Mouse (Mus musculus) layer of hippocampus, adult 8-10 months (tissue): ENCODE data around the gene Tet1. TPM values are rescaled to one million over a fixed set of nuclear protein-coding genes. Genes with fewer than 3 reads are reported as not detected.
"Not testable (repeated sequence)": the region's sequence is repeated elsewhere in the genome, so short reads cannot be mapped to it uniquely, and the experiment has no call there.

ENCODE experiments used
- DNase-seq, 2 experiments: peaks; one replicate each; pipeline ENCODE4 v3.0.0; 2022; ENCODE audit warnings: low spot score in 2 of 2
- total RNA-seq, 4 experiments: library from RNA; stranded (reverse); gene quantifications; 2 replicates each; pipeline ENCODE4 v1.2.4; 2022

The Tet1 gene
- total RNA-seq, 4 experiments from 2014 or later: 12.0 to 15.1 (median 13.7) TPM

DNA sequence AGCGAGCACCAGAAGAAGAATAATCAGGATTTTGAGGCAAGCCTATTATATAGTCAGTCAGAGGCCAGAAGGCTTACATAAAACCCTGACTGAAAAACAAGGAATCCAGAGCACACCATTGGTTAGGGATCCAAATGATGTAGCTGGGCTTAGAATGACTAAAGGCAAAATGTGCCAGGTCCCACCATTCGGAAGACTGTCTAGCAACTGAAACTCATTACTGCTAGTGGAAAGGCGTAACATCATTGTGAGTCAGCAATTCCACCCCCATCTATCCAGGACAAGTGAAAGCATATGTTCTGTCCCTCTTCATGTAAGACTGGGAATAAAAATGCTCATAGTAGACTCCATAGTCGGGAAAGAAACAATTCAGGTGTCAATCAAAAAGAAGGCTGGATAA, 57.8 kb downstream of the Tet1 start:
- peak; percentile 57 to 58 for DNase-seq

DNA sequence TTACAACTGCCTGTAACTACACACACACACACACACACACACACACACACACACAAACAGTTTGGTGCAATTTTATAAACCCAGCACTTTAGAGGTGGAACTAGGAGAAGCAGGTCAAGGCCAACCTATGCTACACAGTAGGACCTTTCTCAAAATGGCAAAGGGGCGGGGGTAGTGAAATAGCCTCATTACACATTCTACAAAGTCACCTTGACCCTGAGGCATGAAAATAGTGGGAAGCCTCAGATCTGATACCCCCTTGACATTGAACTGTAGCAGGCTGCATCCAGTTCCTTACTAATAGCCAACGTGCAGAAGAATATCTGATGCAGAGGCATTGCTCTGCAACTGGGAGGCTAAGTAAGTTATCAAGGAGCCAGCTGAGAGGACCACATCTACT, 60.0 kb downstream of the Tet1 start:
- no peak for DNase-seq

DNA sequence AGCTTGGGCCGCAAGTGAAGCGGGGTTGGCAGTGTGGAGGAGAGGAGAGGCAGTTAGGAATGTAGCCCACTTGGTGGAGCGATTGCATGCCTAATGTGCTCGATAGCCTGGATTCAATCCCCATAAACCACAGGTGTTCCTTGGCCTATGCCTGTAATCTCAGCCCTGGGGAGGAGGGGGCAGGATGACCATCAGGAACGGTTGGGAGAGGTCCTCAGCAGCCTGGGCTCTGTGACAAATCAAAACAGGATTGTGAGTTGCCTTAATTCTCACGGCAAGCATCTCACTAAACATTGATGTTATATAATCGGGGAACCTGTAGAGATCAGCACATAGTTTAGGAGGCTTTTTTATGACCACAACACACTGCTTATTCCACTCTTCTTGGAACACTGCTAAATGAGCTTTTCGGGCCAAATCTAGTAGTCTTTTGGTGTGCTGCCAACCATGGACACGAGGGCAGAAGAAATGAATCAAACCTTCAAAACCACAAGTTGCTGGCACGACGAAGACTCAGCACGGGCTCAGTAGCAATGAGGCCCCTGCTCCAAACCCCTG, 61.6 kb downstream of the Tet1 start:
- peak; percentile 39 to 64 for DNase-seq

DNA sequence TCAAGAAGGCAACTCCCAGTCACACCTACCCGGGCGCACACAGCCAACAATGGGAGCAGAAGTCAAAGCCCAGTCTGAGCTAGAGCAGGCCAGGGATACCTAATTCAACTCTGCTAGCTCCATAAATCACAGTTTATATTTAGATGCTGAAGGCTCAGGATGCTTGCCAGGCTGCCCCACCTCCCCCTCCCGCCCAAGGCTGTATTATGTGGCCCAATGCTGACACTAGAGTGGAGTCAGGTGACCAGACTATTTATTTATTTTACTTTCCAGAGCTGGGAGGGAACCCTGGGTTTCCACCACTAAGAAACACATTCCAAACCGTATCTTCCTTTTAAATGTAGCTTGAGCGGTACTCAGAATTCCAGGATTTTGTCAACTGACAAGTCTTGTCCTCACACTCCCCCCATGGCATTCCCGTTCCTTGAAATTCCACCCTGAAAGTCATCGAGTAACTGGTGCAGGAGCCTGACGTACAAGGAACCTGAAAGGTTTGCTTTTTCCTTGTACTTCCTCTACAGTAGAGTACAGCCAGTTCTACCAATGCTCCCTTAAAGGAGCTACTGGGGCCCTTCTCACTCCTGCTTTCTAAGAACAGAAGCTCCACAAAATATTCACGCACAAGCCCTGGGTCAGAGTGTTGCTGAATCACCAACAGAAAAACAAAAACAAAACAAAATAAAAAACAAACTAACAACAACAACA, 64.9 kb downstream of the Tet1 start:
- DNase-seq: no peak

DNA sequence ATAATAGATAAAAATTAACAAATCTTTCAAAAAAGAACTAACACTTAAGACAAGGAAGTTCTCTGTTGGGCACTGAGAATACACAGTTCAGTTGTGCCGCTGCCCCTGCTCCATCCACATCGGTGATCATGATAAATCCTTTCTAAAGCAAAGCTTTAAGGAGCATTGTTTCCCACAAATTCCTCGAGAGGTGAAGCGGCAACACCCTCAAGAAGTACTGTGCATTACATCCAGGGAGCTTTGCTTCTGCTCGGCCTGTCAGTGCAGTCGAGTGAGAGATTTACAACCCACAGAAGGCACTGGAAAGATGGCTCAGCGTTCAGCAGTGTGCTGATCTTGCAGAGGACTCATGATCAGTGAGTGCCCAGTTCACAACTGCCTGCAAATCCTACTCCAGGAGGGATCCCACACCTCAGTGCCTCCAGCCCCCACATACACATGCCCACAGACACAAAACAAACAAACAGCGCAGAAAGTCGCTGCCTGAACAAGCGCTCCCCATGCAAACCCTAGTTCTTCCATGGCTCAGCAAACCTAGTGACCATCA, 66.8 kb downstream of the Tet1 start:
- no peak for DNase-seq

DNA sequence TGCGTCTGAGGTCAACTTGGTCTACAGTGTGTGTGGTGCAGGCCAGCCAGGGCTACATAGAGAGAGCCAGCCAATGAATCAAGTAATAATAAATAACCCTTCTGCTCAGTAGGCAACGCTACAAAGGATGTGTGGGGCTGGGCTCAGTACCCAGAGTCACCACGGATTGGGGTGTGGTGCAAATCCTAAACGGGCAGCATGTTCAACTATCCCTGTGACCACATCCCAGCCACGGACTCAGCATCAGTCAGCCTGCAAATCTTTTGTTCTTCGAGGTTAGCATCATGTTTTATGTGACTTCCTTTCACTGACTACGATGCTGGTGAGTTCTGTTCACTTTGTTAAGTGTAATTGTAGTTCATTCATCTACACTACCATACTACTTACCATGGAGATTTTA, 68.1 kb downstream of the Tet1 start:
- no peak for DNase-seq

DNA sequence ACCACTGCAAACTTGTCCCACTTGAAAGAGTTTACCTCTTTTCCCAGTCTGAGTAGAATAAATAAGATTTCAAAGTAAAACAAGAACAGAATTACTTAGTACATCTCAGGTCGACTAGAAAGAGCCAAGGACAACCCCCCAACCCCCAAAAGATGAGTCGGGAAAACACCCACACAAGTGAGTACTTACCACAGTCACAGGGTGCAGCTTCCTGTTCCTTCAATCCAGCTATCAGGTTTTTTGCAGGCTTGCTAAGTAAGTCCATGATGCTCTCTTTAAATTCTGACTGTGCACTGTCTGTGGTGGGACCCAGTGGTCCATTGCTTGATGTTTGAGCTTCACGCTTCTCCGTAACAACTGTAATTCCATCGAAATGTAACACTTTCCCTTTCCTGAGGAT, 70.8 kb downstream of the Tet1 start:
- DNase-seq: no peak

DNA sequence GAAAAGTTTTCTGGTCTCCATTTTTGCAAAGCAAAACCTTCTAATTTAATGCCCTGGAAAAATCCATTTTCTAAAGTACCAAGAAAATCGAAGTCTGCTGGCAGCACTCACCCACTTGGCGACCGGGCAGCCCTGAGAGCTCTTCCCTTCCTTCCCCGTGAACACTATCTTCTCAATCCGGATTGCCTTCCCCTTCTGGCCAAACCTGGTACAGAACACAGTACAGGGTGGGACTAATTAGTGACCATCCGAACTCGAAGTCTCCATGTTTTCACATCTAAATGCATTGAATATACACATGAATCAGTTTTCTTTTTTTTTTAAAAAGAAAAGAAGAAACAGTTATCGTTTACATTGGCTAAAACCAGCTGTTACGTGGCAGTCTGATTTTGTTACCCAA, 76.0 kb downstream of the Tet1 start:
- DNase-seq: no peak

DNA sequence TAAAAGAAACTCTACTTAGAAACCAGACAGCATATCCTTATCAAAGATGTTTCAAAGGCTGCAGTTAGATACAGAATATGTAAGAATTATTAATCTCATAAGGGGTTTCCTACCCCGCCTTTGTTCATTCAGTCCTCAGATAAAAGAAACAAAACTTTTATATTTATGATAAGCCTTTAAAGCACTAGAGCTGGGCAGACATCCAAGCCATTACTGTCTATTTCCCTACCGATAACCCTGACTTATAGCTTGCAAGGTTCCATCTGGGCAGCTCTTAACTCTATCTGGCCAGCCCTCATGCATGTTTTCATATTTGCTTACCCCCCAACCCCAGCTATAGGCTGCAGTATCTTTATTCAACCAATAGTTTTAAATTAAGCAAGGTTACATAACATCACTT, 77.2 kb downstream of the Tet1 start:
- DNase-seq: no peak

DNA sequence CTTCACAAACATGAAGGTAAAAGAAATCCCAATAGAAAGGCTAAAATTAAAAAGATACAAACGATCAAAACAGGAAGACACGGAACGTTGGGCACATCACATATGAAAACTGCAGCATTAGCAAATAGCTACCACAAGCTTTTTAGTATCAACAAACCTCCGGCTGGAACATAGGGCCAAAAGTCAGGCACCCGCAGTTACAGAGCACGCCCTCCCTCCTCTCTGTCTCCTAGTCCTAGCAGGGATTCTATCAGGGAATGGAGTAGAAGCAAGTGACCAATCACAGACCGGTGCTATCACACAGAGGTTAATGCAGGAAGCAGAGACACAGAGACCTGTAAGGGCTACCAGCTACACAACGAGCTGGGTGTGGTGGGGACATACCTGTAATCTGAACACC, 84.3 kb downstream of the Tet1 start:
- DNase-seq: no peak

DNA sequence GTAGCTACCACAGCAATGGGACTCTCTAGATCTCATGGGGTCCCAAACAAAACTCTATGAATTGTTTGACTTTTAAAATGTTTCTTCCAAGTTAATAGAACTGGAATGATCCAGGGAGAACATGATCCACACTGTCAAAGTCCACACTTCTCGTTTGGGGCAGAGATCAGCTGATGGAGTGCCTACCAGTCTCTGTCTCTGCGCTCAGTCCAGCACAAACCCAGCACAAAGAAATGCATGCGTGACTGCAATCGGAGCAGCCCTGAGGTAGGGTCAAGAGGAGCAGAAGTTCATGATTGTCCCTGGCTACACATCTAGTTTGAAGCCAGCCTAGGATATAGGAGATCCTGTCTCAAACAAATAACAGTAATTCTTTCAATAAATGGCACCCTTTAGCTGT, 85.4 kb downstream of the Tet1 start:
- DNase-seq: no peak

DNA sequence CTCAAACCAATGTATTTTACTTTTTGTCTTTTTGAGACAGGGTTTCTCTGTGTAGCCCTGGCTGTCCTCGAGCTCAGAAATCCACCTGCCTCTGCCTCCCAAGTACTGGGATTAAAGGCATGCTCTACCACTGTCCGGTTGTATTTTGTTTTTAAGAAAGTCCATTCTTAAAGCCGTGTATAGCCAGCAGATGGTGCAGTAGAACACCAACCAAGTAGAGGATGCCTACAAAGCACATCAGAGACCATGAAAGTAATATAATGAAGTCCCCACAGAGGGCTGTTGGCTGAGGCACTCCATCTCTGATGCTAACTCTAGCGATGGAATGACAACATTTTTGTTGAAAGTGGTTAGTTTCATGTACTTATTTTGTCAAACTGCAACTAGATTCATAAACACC, 98.8 kb downstream of the Tet1 start:
- DNase-seq: no peak

DNA sequence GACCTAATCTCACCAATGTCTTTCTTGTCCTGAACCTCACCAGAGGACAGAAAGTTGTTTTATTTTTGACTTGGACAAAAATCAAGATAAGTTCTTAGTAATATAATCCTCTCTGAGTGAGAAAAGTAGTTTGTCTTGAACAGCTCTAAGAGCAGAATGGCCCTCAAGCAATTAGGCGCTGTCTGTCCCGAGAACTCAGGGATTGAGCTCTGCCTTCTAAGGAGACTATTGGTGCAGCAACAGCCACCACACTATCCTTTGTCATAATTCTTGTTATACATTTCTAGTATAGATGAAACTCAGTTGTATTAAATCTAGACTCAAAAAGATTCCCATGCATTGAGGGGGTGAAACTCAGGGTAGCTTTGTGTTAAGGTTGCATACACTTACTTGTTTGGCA, 100.0 kb downstream of the Tet1 start:
- DNase-seq: no peak

DNA sequence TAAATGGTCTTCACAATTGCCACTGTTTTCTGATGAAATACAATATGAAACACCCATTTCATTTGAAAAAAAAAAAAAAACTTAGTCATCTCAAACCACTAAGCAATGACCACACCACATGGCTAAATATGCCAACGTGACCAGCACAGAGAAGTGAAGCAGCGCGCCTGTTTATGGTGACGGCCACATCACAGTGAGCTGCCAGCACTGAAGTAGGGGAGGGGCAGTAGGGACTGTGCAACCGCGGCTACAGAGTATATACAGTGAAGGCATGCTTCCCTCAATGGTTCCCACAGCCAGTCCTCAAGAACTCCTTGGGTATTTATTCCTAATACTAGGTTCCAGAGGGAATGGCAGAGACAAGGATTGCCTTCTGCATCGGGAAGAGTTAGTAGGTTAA, 100.5 kb downstream of the Tet1 start:
- DNase-seq: no peak

DNA sequence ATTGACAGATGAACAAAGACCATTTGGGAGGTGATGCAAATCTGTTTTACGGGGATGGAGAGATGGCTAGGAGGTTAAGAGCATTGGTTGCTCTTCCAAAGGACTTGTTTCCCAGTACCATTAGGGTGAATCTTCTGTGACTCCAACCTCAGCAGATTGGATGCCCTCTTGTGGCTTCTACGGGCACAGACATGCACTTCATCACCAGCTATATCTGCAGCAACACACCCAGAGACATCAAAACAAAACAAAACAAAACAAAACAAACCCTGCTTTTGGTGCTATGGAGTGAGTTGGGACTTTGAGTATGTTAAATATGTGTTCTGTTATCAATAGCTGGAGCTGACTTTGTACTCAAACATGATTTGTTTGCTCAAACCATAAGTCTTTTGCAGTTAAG, 104.7 kb downstream of the Tet1 start:
- no peak for DNase-seq

DNA sequence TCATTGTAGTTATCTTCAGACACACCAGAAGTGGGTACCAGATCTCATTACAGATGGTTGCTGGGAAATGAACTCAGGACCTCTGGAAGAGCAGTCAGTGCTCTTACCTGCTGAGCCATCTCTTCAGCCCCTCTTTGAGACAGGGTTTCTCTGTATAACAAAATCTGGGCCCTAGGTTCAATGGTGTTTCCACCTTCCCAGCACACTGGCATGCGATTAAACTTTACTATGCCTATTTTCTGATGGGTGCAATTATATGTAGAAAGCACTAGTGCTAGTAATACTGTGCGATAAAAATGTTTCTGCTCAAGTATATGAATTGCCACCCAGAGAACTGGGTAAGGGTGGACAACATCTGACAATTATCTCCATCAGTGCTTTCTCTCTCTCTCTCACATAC, 105.5 kb downstream of the Tet1 start:
- no peak for DNase-seq

DNA sequence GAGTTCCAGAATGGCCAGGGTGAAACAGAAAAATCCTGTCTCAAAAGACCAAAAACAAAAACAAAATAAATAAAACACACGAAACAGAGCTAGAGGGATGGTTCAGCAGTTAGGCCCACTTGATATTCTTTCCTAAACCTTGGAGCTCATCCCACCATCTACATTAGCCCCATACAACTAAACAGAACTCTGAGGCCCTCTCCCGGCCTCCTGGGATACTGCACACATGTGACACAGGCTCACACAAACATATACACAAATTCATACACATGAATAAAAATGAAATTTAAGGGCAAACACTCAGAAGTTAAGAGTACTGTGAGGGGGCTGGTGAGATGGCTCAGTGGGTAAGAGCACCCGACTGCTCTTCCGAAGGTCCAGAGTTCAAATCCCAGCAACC, 114.6 kb downstream of the Tet1 start:
- no peak for DNase-seq

DNA sequence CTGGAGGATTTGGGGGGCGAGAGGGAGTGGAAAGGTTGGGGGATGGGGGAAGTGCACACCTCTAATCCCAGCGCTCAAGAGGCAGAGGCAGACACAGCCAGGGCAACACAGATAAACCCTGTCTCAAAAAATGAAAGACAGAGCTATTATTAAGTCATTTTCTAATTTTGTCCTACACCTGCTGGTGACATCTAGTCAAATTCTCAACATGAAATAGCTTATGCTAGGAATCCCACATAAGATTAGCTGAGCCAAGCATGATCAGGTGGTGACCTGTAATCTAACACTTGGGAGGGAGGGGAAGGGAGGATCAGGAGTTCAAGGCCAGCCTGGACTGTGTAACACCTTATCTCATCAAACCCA, 115.7 kb downstream of the Tet1 start:
- no peak for DNase-seq

DNA sequence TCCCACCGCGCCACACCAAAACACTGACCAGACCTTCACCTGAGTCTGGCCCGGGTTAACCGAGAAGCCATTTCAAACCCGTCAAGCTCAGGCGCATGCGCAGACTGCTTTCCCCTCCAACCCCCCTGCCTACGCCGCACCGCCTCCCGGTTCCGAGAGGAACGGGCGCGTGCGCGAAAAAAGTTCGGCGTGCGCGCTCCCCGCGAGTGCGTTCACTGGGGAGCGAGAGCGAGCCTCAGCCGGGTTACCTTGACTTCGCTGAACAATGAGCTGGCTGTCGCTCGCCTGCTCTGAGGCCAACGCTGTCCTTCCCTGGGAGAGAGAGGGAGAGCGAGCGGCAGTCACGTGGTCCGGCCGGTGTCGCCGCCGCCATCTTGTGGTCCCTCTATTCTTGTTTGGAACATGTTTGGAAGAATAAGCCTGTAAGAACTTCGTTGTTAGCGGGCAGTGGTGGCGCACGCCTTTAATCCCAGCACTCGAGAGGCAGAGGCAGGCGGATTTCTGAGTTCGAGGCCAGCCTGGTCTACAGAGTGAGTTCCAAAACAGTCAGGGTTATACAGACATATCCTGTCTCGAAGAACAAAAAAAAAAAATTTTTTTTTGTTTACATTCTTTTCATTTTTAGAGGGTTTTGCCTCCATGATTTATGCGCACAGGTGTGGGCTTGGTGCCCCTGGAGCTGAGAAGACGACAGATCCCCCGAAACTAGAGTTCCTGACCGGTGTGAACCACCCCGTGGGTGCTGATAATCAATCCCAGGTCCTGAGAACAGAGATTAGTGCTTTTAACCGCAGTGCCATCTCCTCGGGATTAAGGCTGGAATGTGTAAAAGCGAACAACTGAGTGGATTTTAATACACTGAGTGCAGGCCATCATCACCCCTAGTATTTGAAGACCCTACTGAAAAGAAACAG, 116.4 kb downstream of the Tet1 start, which contains the start of gene Ccar1:
Gene Ccar1, minus strand, starts transcription at position 110 of the 914 bp plus-strand sequence.
- DNase-seq: peak; percentile 97 to 98

DNA sequence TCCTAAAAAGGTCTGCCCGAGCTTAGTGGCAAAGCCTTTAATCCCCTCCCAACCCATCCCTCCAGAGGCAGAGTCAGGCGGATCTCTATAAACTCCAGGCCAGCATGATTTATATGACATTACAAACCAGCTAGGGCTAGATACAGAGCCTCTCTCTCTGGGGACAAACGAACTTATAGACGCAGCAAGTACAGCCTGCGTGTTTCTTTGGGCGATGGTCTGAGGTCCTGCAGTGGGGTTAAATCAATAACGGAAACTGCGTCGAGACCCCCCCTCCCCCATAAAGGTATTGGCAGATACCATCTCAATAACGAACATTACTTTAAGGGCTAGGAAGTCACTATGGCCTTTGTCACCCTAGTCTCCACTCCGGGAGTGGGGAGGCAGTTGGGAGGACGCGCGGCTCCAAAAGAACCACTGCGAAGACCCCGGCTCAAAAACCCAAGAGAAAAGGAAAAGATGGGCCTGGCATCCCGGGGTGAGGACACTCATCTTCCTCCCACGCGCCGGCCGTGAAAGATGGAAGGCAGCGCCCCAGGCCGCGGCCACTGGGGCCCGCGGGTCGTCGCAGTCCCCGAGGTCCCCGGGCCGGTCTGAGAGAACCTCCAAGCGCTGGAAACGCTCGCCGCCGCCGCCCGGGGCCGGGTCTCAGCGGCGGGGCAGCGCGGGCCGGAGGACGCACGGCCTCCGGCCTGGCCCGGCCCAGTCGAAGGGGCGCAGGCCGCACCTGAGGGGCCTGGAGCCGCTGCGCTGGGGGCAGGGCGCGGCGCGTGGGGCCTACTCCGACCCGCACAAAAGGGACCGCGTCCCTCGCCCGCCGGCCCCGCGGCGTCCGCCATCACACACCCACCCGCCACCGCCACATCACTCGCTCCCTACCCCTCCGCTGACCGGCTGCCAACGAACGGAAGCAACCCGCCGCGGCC, 117.3 kb downstream of the Tet1 start:
- peak; percentile 9 to 23 for DNase-seq

DNA sequence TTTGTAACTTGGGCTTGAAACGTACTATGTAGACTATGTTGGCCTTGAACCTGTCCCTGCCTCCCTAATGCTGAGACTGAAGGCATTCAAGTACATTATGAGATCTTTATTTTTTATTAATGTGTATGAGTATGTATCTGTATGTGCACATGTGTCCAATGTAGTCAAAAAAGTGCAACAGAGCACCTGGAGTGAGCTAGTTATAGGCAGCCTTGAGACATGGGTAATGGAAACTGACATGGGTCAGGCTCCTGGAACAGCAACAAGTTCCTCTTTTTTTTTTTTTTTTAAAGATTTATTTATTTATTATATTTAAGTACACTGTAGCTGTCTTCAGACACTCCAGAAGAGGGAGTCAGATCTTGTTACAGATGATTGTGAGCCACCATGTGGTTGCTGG, 127.0 kb downstream of the Tet1 start:
- DNase-seq: not testable (repeated sequence)
